Comparison of ENCODE assay signal across 8 mouse cellular contexts in genomic region chr15:80054034-80054710, GRCm38 (mm10). TPM values are rescaled to one million over a fixed set of nuclear protein-coding genes. Genes with fewer than 3 reads are reported as not detected.
DNase-seq lines count a peak whose midpoint lies in the region; ATAC-seq lines count a peak whose summit lies in the region.

No protein-coding gene starts in this region.

- intact Hi-C loops in gastrocnemius, postnatal 14 days (cut with DNase I; ENCODE audit: low total_unique reads), result no loop called here
- intact Hi-C loops in left cerebral cortex, postnatal 14 days (cut with DNase I), result no loop called here

- no peaks in the 10 kb centered on the region for H3K9me3 ChIP-seq in limb, embryonic 13.5 days
- no peaks in the 10 kb centered on the region for H3K9me3 ChIP-seq in stomach, embryonic 16.5 days (replicated peaks; ENCODE audit: control insufficient read depth, low read length)
- H3K9me3 ChIP-seq in forebrain, embryonic 13.5 days (replicated peaks), result no peaks in the 10 kb centered on the region

- DNase-seq in layer of hippocampus, adult 9-11 months, result peak; percentile 57
- no peak for DNase-seq in layer of hippocampus, adult 8-10 months (ENCODE audit: low spot score in 2 of 2)
- DNase-seq in gastrocnemius, postnatal 14 days, result peak; percentile 88
- no peak for DNase-seq in left cerebral cortex, postnatal 14 days (ENCODE audit: low spot score in 2 of 2)
- DNase-seq in spleen, adult 12 weeks (ENCODE audit: low spot score), result no peak

- H3K4me3 ChIP-seq in limb, embryonic 13.5 days, result no peak overlapping the region
- no peak overlapping the region for H3K4me3 ChIP-seq in stomach, embryonic 16.5 days (replicated peaks; ENCODE audit: low read length)
- H3K4me3 ChIP-seq in forebrain, embryonic 13.5 days, result no peak overlapping the region

- WGBS in limb, embryonic 13.5 days, result 75% methylated on average over 7 of the region's 7 CpGs
- 64% methylated on average over 7 of the region's 7 CpGs for WGBS in stomach, embryonic 16.5 days
- 89% methylated on average over 7 of the region's 7 CpGs for WGBS in forebrain, embryonic 13.5 days

- H3K9ac ChIP-seq in limb, embryonic 13.5 days, result no peak overlapping the region
- no peak overlapping the region for H3K9ac ChIP-seq in stomach, embryonic 16.5 days (ENCODE audit: low read length)
- H3K9ac ChIP-seq in forebrain, embryonic 13.5 days, result no peak overlapping the region

- H3K27ac ChIP-seq in limb, embryonic 13.5 days, result no peak overlapping the region
- H3K27ac ChIP-seq in stomach, embryonic 16.5 days (ENCODE audit: low read length), result peak overlapping the region; percentile 21; the same call in 1 of the 2 replicates
- no peak overlapping the region for H3K27ac ChIP-seq in forebrain, embryonic 13.5 days

- no peak overlapping the region for H3K4me2 ChIP-seq in limb, embryonic 13.5 days (replicated peaks)
- no peak overlapping the region for H3K4me2 ChIP-seq in stomach, embryonic 16.5 days (ENCODE audit: low read depth, low read length)
- H3K4me2 ChIP-seq in forebrain, embryonic 13.5 days, result no peak overlapping the region

- ATAC-seq in limb, embryonic 13.5 days (ENCODE audit: low FRiP score, low read depth), result 0 out of 2 replicates have a peak, but pooled peaks have one; percentile 10
- peak; percentile 31 for ATAC-seq in stomach, embryonic 16.5 days (ENCODE audit: insufficient read depth, low FRiP score)
- no peak for ATAC-seq in forebrain, embryonic 13.5 days

- H3K27me3 ChIP-seq in limb, embryonic 13.5 days, result no peaks in the 10 kb centered on the region
- H3K27me3 ChIP-seq in stomach, embryonic 16.5 days (ENCODE audit: control insufficient read depth, insufficient read depth, low read length), result no peaks in the 10 kb centered on the region
- H3K27me3 ChIP-seq in forebrain, embryonic 13.5 days, result no peaks in the 10 kb centered on the region

- H3K36me3 ChIP-seq in limb, embryonic 13.5 days, result no peaks in the 10 kb centered on the region
- no peaks in the 10 kb centered on the region for H3K36me3 ChIP-seq in stomach, embryonic 16.5 days (ENCODE audit: control insufficient read depth, insufficient read depth, low read length)
- no peaks in the 10 kb centered on the region for H3K36me3 ChIP-seq in forebrain, embryonic 13.5 days (ENCODE audit: poor library complexity, severe bottlenecking)

- peaks cover 27% of the 10 kb centered on the region for H3K4me1 ChIP-seq in limb, embryonic 13.5 days
- H3K4me1 ChIP-seq in stomach, embryonic 16.5 days (ENCODE audit: control insufficient read depth, insufficient read depth, low read length), result peaks cover 5% of the 10 kb centered on the region; the same call in 1 of the 2 replicates
- no peaks in the 10 kb centered on the region for H3K4me1 ChIP-seq in forebrain, embryonic 13.5 days

RNA-seq across cellular contexts. Expression of gene Syngr1, which starts 37.0 kb away (rescaled TPM):
- total RNA-seq in layer of hippocampus, adult 8-10 months (2022), result 100 to 1,000 TPM; 383 to 406 (median 399) TPM
- 10 to 100 TPM; 16.6 to 20.1 TPM for total RNA-seq in gastrocnemius, postnatal 14 days (2021)
- 5.5 and 5.6 TPM in 2 replicates for polyA plus RNA-seq in limb, embryonic 13.5 days (2015; fragmentation: Nextera tagmentation; extraction: Ambion mirVana)
- polyA plus RNA-seq in stomach, embryonic 16.5 days (2015; fragmentation: Nextera tagmentation; extraction: Ambion mirVana), result 43.1 and 55.2 TPM in 2 replicates
- 100 to 1,000 TPM; 534 to 540 TPM for total RNA-seq in left cerebral cortex, postnatal 14 days (2021)
- polyA plus RNA-seq in forebrain, embryonic 13.5 days (2015; fragmentation: Nextera tagmentation; extraction: Ambion mirVana), result 21.5 and 22.8 TPM in 2 replicates

RNA-seq across cellular contexts. Expression of gene Rpl3, which starts 37.5 kb away (rescaled TPM):
- 100 to 1,000 TPM; 431 to 611 (median 527) TPM for total RNA-seq in layer of hippocampus, adult 8-10 months (2022)
- 100 to 1,000 TPM; 129 to 167 TPM for total RNA-seq in gastrocnemius, postnatal 14 days (2021)
- polyA plus RNA-seq in limb, embryonic 13.5 days (2015; fragmentation: Nextera tagmentation; extraction: Ambion mirVana), result 1,057 and 1,068 TPM in 2 replicates
- polyA plus RNA-seq in stomach, embryonic 16.5 days (2015; fragmentation: Nextera tagmentation; extraction: Ambion mirVana), result 835 and 1,068 TPM in 2 replicates
- total RNA-seq in left cerebral cortex, postnatal 14 days (2021), result 100 to 1,000 TPM; 449 to 461 TPM
- 733 and 735 TPM in 2 replicates for polyA plus RNA-seq in forebrain, embryonic 13.5 days (2015; fragmentation: Nextera tagmentation; extraction: Ambion mirVana)

RNA-seq across cellular contexts. Expression of gene Pdgfb, which starts 39.4 kb away (rescaled TPM):
- 10 to 100 TPM; 30.3 to 38.4 (median 34.6) TPM for total RNA-seq in layer of hippocampus, adult 8-10 months (2022)
- 10 to 100 TPM; 25.2 to 38.5 TPM for total RNA-seq in gastrocnemius, postnatal 14 days (2021)
- 3.0 and 3.2 TPM in 2 replicates for polyA plus RNA-seq in limb, embryonic 13.5 days (2015; fragmentation: Nextera tagmentation; extraction: Ambion mirVana)
- polyA plus RNA-seq in stomach, embryonic 16.5 days (2015; fragmentation: Nextera tagmentation; extraction: Ambion mirVana), result 2.9 and 3.4 TPM in 2 replicates
- total RNA-seq in left cerebral cortex, postnatal 14 days (2021), result 10 to 100 TPM; 41.9 to 42.8 TPM
- polyA plus RNA-seq in forebrain, embryonic 13.5 days (2015; fragmentation: Nextera tagmentation; extraction: Ambion mirVana), result 1.9 and 2.1 TPM in 2 replicates

Comparison
In these comparisons a context has a peak if more than half of its experiments do, and no peak if none do; other contexts are left out.
1. DNase-seq: peak in layer of hippocampus, adult 9-11 months (single experiment) and gastrocnemius, postnatal 14 days (single experiment); none in layer of hippocampus, adult 8-10 months (0 of 2), left cerebral cortex, postnatal 14 days (0 of 2) and spleen, adult 12 weeks (single experiment).
2. RNA of gene Syngr1, which starts 37.0 kb away (total RNA-seq): 534 to 540 TPM in left cerebral cortex, postnatal 14 days and 383 to 406 TPM in layer of hippocampus, adult 8-10 months; 16.6 to 20.1 TPM in gastrocnemius, postnatal 14 days; every median in the first group is over 10 times any median in the second.